Mouse (Mus musculus) left cerebral cortex, adult 6 months (tissue): ENCODE results near the gene Zpld1. TPM values are rescaled to one million over a fixed set of nuclear protein-coding genes. Genes with fewer than 3 reads are reported as not detected.

Experiments used
- long read RNA-seq, 2 experiments: library from polyadenylated mRNA; unstranded; transcript quantifications; one replicate each; pipeline ENCODE4 v2.0.0; 2019 to 2020
- polyA plus RNA-seq: library from polyadenylated mRNA; unstranded; fragments of <200 nt; fragmentation: Nextera tagmentation; gene quantifications from 2 replicates; pipeline ENCODE4 v1.2.3, GENCODE M21; 2021

Gene Zpld1
- polyA plus RNA-seq: 0.04 and 0.07 TPM in 2 replicates
- long read RNA-seq, experiment 1, partial matches to known transcripts: 1 of 1 reads
- long read RNA-seq, experiment 1, other reads (novel, unspliced or antisense): 0 of 1 reads
- long read RNA-seq, experiment 2: 0 reads

DNA sequence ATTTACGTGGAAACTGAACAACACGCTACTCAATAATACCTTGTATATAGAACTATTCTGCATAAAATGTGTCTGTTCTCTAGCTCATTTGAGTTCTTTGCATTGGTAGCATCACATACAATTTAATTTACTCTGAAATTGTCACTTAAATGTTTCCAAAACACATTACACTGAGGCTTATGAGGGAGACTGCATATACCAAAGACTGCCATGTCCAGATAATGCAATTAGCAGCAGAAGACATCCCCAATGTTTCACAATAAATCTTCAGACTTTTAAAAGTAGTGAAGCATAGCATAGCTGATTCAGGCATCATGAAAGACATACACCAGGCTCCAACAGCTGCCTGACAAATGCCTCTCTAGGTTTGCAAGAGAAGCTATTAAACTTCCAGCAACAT, at the start of gene Zpld1:
Gene Zpld1 (minus strand): TSS at position 101 of the 400 bp plus-strand sequence.

